Mouse (Mus musculus): ENCODE measurements around the gene Keap1.
"Not testable (repeated sequence)": the region's sequence is repeated elsewhere in the genome, so short reads cannot be mapped to it uniquely, and the experiment has no call there.

Gene Keap1

DNA sequence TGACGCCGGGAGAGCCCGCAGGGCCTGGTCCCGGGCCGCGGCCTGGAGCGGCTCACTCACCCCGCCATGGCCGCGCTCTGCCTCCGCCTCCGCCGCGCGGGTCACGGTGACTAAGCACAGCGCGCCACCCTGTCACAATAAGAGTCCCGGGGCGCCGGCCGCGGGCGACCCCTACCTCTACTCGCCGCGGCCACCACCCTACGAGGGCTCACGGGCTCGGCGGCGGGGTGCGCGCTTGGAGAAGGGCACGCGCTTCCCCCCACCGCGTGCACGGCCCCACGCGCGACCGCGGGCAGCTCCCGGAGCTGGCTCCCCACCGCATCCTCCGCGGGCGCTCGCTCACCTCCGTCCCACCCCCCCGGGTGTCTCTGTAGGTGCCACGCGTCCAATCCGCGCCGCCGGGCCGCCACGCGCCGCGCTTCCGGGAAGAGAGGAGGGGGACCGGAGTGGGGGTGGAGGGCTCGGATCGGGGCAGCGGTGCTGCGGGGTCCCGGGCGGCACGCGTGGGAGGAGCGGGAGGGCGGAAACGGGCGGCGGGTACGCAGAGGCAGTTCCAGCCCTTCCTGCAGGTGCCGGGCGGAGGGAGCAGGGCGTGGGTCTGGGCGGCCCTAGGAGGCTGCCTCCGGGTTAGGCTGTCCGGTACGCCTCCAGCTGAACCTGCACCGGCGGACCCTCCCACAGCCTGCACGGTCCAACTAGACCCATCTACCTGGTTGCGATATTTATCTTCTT lies at the start of gene Keap1:
TSS of gene Keap1 (minus strand) at position 629 of the 732 bp plus-strand sequence.
- DNase-seq (ENCODE audit: low spot score in 2 of 2): peak; percentile 81 to 83

GRCm38 (mm10) chr9:21288404-21289336 lies 49.5 kb upstream of the Keap1 start:
- DNase-seq (ENCODE audit: low spot score in 2 of 2): no peak

GRCm38 (mm10) chr9:21287571-21288402 lies 48.6 kb upstream of the Keap1 start, which contains the start of gene Kri1:
TSS of gene Kri1 (minus strand) at chr9:21287969.
- DNase-seq (ENCODE audit: low spot score in 2 of 2): peak; percentile 97 to 98

DNA sequence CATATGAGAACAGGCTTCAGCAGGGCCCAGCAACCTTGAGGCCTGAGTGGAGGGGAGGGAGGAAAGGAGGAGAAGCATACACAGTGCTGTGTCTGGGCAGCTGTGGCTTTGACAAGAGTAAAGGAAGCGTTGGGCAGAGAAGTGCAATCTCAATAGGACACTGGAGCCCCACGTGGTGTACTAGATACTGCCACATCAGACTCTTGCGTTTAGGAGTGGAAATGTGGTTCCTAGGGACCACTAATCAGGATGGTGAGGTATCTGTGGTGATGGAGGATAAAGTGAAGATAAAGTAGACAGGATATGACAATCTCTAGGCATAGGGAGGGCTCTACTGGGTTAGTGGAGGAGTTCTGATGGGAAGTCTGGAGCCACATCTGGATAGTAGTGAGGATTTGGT lies 47.6 kb upstream of the Keap1 start:
- DNase-seq (ENCODE audit: low spot score in 2 of 2): no peak

GRCm38 (mm10) chr9:21283994-21284393 lies 44.8 kb upstream of the Keap1 start:
- DNase-seq (ENCODE audit: low spot score in 2 of 2): no peak

GRCm38 (mm10) chr9:21283591-21283990 lies 44.4 kb upstream of the Keap1 start:
- DNase-seq (ENCODE audit: low spot score in 2 of 2): no peak

- DNase-seq (ENCODE audit: low spot score in 2 of 2): peak in 1 of 2 experiments; percentile 57
These were observed 38.6 kb upstream of the Keap1 start for GRCm38 (mm10) chr9:21277776-21278175.

GRCm38 (mm10) chr9:21276307-21276706 lies 37.1 kb upstream of the Keap1 start:
- no peak for DNase-seq (ENCODE audit: low spot score in 2 of 2)

- no peak for DNase-seq (ENCODE audit: low spot score in 2 of 2)
These were observed 36.6 kb upstream of the Keap1 start for GRCm38 (mm10) chr9:21275727-21276126.

DNA sequence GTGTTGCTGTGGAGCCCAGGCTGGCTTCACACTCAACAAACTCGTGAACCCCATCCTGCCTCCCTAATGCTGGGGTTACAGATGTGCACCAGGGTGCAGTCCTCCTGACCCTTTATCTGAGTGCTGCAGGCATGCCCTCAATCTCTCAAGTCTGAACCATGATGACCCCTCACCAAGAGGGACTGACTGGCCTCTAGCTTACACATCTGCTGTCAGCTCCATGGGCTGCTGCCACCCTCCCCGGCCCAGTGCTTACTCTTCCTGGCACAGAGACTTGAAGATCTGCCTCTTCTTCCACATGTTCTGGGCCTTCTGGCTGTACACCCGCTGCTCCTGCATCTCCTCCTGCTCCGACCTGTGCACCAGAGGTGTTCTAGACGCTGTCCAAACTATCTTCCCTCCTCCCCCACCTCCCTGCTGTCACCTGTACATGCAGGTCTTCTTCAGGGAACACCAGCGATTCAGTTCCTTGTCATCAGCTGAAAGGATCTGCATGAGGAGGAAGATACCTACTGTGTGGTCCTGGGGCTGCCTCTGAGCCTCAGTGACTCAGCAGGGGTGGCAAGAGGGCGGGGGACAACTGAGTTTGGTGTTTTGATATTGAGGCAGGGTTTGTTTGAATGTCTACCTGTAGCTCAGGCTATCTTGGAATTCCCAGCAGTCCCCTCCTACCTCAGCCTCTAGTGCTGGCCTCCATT lies 36.0 kb upstream of the Keap1 start:
- no peak for DNase-seq (ENCODE audit: low spot score in 2 of 2)

- DNase-seq (ENCODE audit: low spot score in 2 of 2): no peak
These were observed 35.2 kb upstream of the Keap1 start for GRCm38 (mm10) chr9:21274336-21274735.

DNA sequence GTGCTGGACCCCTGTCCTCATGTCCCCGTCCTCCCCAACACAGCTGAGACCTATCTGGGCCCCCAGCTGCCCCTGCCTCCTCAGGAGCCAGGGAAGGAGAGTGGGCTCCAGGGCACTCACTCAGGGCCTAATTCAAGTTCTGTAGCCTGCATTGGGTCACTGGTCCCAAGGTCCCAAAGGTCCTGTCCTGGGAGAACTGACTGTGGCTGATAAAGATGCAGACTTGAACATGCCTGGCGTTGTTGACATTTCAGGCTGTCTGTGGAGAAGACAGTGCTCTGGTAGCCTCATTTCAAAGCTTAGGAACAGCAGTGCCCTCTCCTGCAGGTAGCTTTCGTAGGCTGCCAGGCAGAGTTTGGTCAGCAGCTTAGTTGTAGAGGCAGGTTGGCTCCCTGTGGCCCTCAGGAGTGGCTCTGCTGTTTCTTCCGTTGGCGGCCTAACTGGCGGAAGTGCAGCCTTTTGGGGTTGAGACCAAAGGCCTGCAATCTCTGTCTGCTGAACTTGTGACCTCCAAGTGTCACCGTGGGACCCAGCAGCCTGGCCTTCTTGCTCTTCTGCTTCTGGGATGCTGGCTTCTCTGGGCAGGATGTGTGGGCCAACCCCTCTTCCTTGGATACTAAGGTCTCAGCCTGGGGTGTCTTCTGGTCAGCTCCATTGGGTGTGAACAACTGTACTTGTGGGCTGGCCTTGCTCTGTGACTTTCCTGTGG lies 34.5 kb upstream of the Keap1 start:
- no peak for DNase-seq (ENCODE audit: low spot score in 2 of 2)

- DNase-seq (ENCODE audit: low spot score in 2 of 2): no peak
These were observed 33.9 kb upstream of the Keap1 start for GRCm38 (mm10) chr9:21273094-21273493.

DNA sequence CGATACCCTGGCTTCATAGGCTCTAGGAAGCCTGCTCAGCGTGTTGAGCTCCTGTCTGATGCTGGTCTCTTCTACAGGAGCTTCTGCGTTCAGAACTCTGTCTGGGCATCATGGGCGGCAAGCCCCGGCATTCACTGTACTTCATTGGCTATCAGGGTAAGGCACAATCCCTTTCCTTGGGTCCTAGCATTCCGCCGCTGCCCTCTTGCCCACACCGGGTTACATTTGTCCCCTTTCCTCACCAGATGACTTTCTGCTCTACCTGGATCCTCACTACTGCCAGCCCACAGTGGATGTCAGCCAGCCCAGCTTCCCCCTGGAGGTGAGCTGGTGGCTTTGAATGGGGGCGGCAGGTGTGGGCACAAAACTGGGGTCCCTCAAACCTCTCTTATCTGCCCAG lies 33.2 kb upstream of the Keap1 start:
- no peak for DNase-seq (ENCODE audit: low spot score in 2 of 2)

DNA sequence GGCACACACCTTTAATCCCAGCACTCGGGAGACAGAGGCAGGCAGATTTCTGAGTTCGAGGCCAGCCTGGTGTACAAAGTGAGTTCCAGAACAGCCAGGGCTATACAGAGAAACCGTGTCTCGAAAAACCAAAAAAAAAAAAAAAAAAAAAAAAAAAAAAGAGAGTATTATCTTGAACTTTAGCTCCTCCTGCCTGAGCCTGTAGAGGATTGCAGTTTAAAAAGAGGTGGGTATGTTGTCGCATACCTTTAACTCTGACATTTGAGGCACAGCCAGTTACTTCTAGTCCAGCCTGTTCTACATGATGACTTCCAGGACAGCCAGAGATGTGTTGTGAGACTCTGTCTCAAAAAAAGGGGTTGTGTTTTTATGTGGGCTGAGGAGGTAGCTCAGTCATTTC lies 30.4 kb upstream of the Keap1 start:
- DNase-seq (ENCODE audit: low spot score in 2 of 2): not testable (repeated sequence)

- DNase-seq (ENCODE audit: low spot score in 2 of 2): no peak
These were observed 29.1 kb upstream of the Keap1 start for GRCm38 (mm10) chr9:21268305-21268704.

DNA sequence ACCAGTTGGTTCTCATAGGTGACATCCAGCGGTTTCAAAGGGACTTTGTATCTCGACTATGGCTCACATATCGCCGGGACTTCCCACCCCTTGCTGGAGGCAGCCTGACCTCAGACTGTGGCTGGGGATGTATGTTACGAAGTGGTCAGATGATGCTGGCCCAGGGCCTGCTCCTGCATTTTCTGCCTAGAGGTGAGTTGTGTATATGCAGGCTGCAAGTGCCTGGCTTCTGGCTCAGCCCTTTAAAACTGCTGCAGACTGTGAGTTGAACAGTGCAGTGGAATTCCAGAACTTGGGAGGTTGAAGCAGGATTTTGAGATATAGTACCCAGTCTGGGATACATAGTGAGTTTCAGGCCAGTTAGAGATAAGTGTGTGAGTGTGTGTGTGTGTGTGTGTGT lies 27.7 kb upstream of the Keap1 start:
- DNase-seq (ENCODE audit: low spot score in 2 of 2): no peak

DNA sequence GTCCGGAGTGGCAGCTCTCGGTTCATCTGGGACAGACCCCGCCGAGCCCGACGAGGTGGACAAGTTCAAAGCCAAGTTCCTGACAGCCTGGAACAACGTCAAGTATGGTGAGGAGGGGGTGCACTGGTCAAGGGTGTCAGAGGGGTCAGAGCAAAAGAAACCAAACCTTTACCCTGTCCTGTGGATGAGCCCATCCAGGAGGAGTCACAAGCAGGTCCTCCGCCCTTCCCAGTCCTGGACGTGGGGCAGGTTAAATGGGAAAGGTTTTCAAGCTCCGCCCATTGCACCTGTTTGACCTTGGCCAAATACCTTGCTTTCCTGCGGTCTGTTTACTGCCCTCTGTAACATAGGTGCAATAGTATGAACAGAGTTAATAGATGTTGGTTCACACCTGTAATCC lies 26.4 kb upstream of the Keap1 start:
- DNase-seq (ENCODE audit: low spot score in 2 of 2): no peak

- DNase-seq (ENCODE audit: low spot score in 2 of 2): peak; percentile 95 to 99
These were observed 25.9 kb upstream of the Keap1 start, which contains the start of gene Atg4d for GRCm38 (mm10) chr9:21265000-21265561. TSS of gene Atg4d (plus strand) at chr9:21265293.
